Mouse (Mus musculus): Measurements from ENCODE around the gene Mmab.

GRCm38 (mm10) chr5:114407810-114408209, 36.0 kb downstream of the Mmab start:
- no peak for TF ChIP-seq CTCF (IDR thresholded peaks at IDR 0.05; ENCODE audit: insufficient read depth, low read depth, low read length)
- TF ChIP-seq POLR2A (IDR thresholded peaks at IDR 0.05; ENCODE audit: insufficient read depth, low read depth, low read length) = no peak

Measured in olfactory bulb, adult 2 months (tissue).